Mouse (Mus musculus): ENCODE data around the gene Vav1. TPM values are rescaled to one million over a fixed set of nuclear protein-coding genes. Genes with fewer than 3 reads are reported as not detected.
A peak's percentile ranks its signal among the peaks of the same experiment; 100 is the strongest.
"Not testable (repeated sequence)": the region's sequence is repeated elsewhere in the genome, so short reads cannot be mapped to it uniquely, and the experiment has no call there.

The Vav1 gene
- polyA plus RNA-seq, 1 experiment from 2014 or later, result 1.7 TPM

DNA sequence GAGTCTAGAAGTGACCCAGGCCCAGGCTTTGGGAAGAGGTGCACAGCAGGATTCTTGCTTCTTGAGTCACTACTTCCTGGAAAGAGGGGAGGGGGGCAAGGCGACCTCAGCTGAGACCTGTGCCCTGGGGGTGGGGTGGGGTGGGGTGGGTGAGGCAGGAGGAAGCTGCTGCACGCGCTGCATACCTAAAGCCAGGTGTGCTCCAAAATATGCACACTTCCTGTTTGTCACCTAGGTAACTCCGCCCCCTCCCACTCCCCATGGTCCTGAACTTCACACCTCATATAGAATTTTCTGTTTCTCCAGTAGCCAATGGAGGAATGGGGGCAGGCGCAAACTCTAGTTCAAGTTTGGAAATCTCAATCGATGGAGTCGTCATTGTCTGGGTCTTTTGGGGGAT is 5.1 kb upstream of the Vav1 start:
- H3K27ac ChIP-seq (replicated peaks; ENCODE audit: low read depth, low read length), result no peak overlapping the region
- peaks cover 3% of the 10 kb centered on the region; the same call in 1 of the 2 replicates for H3K4me1 ChIP-seq (ENCODE audit: control insufficient read depth, insufficient read depth, low read length)
- no peak overlapping the region for H3K9ac ChIP-seq (ENCODE audit: low read length)
- ATAC-seq (ENCODE audit: insufficient number of reproducible peaks, low FRiP score, low TSS enrichment, low read depth) (no peak), DNase-seq (ENCODE audit: low spot score) (no peak)
- H3K36me3 ChIP-seq (ENCODE audit: control insufficient read depth, insufficient read depth, low read length), result no peaks in the 10 kb centered on the region
- H3K4me2 ChIP-seq (ENCODE audit: low read depth, severe bottlenecking), result no peak overlapping the region
- peaks cover 22% of the 10 kb centered on the region for H3K27me3 ChIP-seq (ENCODE audit: control insufficient read depth, insufficient read depth, low read length)
- H3K9me3 ChIP-seq (ENCODE audit: control insufficient read depth, low read length), result no peaks in the 10 kb centered on the region
- H3K4me3 ChIP-seq (ENCODE audit: low read depth, low read length), result no peak overlapping the region
- WGBS, result 21% methylated on average over 7 of the region's 7 CpGs

DNA sequence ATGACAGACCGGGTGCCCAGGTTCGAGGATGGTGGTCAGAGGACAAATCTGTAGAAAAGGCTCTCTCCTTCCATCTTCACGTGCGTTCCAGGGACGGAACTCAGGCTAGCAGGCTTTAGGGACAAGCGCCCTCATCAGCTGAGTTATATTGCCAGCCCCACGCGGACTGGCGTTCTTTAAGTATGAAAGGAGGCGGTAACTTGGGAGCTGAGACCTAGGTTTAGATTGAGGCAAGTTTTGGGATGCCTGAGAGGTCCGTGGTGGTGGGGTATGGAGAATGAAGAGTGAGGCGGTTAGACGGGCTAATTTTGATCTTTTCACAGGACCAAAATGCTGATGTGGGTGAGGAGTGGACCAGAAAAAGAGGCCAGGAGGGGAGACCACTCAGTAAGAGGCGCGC is 4.2 kb upstream of the Vav1 start:
- H3K9me3 ChIP-seq (ENCODE audit: control insufficient read depth, low read length), result no peaks in the 10 kb centered on the region
- H3K27ac ChIP-seq (replicated peaks; ENCODE audit: low read depth, low read length), result no peak overlapping the region
- DNase-seq (ENCODE audit: low spot score) (no peak), ATAC-seq (ENCODE audit: insufficient number of reproducible peaks, low FRiP score, low TSS enrichment, low read depth) (no peak)
- WGBS, result 6% methylated on average over 15 of the region's 15 CpGs
- H3K27me3 ChIP-seq (ENCODE audit: control insufficient read depth, insufficient read depth, low read length), result peaks cover 25% of the 10 kb centered on the region
- H3K4me2 ChIP-seq (ENCODE audit: low read depth, severe bottlenecking), result peak overlapping the region; percentile 58
- H3K36me3 ChIP-seq (ENCODE audit: control insufficient read depth, insufficient read depth, low read length), result no peaks in the 10 kb centered on the region
- peaks cover 3% of the 10 kb centered on the region; the same call in 1 of the 2 replicates for H3K4me1 ChIP-seq (ENCODE audit: control insufficient read depth, insufficient read depth, low read length)
- H3K9ac ChIP-seq (ENCODE audit: low read length), result peak overlapping the region; percentile 34; the same call in 1 of the 2 replicates
- peak overlapping the region; percentile 42 for H3K4me3 ChIP-seq (ENCODE audit: low read depth, low read length)

DNA sequence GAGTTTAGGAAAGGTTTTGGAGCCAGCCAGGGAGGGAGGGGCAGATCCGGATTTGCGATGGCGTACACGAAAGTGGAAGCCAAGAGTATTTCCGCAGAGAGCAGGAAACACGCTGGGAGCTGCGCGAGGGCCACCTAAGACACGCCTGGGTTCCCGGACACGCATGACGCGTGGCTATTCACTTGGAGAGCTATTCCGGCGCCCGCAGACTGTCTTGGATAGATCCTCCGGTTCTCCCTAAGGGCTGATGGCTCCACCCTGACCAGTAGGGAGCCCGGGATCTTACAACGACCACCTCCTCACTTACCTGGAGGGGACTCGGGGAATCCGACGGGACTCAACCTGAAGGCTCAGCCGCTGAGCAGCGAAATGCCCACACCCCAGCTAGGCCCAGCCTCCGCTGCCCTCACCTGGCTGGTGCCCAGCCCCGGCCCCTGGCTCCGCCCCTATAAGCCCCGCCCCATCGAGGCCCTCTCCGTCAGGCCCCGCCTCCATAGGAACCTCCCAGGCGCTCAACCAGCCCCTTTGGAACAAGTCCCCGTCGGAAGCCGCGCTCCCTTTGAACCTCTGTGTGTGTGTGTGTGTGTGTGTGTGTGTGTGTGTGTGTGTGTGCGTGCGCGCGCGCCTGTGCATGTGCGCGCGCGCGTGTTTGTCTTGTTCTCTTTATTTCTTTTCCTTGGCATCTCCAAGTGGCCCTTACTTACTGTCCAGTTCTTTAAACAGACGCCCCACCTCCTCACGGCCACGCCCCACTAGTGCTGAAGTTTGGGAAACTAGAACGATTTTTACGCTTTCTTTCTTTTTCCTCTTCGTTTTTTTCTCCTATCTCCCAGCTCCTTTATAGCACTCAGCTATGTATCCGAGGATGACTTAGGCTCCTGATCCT is 3.5 kb upstream of the Vav1 start:
- ATAC-seq (ENCODE audit: insufficient number of reproducible peaks, low FRiP score, low TSS enrichment, low read depth), result peak; percentile 74
- Histone ChIP-seq H3K4me1 (ENCODE audit: control insufficient read depth, insufficient read depth, low read length) (peaks cover 3% of the 10 kb centered on the region; the same call in 1 of the 2 replicates), H3K27ac (replicated peaks; ENCODE audit: low read depth, low read length) (no peak overlapping the region)

DNA sequence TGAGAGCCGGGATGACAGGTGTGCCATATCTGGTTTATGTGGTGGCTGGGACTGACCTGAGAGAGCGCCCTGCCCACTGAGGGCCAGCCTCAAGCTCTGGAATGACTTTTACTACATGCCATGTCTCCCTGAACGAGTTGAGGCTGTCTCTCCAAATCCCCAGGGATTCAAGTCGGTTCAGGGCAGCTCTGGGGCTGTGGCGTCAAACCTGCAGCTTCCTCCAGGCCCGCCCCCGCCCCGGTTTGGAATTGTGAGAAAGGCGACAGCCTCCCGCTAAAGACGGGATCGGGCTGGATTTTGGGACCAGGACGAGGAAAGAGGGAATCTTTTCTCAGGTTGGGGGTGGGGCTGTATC is 2.9 kb upstream of the Vav1 start:
- H3K27me3 ChIP-seq (ENCODE audit: control insufficient read depth, insufficient read depth, low read length), result peaks cover 25% of the 10 kb centered on the region

More for the DNA sequence above, 3.5 kb upstream of the Vav1 start:
- peaks cover 25% of the 10 kb centered on the region for H3K27me3 ChIP-seq (ENCODE audit: control insufficient read depth, insufficient read depth, low read length)
- peak overlapping the region; percentile 34; the same call in 1 of the 2 replicates for H3K9ac ChIP-seq (ENCODE audit: low read length)
- H3K4me3 ChIP-seq (ENCODE audit: low read depth, low read length), result peak overlapping the region; percentile 42
- no peaks in the 10 kb centered on the region for H3K9me3 ChIP-seq (ENCODE audit: control insufficient read depth, low read length)
- WGBS, result under 1% methylated on average over 53 of the region's 53 CpGs
- DNase-seq (ENCODE audit: low spot score), result peak; percentile 78
- no peaks in the 10 kb centered on the region for H3K36me3 ChIP-seq (ENCODE audit: control insufficient read depth, insufficient read depth, low read length)
- H3K4me2 ChIP-seq (ENCODE audit: low read depth, severe bottlenecking), result peak overlapping the region; percentile 58

DNA sequence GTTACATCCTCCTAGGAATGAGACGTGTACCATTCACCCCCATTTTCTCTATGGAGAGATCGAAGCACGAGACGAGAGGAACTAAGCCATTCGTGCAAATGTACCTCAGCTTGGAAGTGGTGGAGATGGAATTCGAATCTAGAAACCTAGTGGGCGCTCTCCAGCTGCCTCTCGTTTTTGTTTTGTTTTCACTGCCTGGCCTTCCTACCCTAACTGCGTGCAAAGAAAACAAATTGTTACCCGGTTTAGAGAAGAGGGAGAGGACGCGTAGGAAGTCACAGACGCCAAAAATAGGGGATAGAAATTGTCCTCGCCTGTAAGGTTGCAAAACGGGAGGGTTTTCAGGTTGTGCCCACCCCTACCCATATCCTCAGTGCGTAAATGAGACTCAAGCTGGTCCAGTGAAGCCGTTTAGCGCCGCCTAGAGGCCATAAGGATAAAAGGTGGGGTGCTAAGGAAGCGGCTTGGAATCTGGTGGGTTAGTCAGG is 2.2 kb upstream of the Vav1 start:
- Histone ChIP-seq H3K9ac (ENCODE audit: low read length) (no peak overlapping the region), H3K9me3 (ENCODE audit: control insufficient read depth, low read length) (no peaks in the 10 kb centered on the region), H3K4me2 (ENCODE audit: low read depth, severe bottlenecking) (peak overlapping the region; percentile 44), H3K27me3 (ENCODE audit: control insufficient read depth, insufficient read depth, low read length) (peaks cover 25% of the 10 kb centered on the region), H3K4me1 (ENCODE audit: control insufficient read depth, insufficient read depth, low read length) (peaks cover 3% of the 10 kb centered on the region; the same call in 1 of the 2 replicates), H3K27ac (replicated peaks; ENCODE audit: low read depth, low read length) (no peak overlapping the region), H3K36me3 (ENCODE audit: control insufficient read depth, insufficient read depth, low read length) (no peaks in the 10 kb centered on the region), H3K4me3 (ENCODE audit: low read depth, low read length) (peak overlapping the region; percentile 27)
- WGBS, result under 1% methylated on average over 20 of the region's 20 CpGs
- ATAC-seq (ENCODE audit: insufficient number of reproducible peaks, low FRiP score, low TSS enrichment, low read depth), result no peak
- DNase-seq (ENCODE audit: low spot score), result peak; percentile 76

More for the DNA sequence above, 2.9 kb upstream of the Vav1 start:
- no peak overlapping the region for H3K9ac ChIP-seq (ENCODE audit: low read length)
- peak overlapping the region; percentile 42 for H3K4me3 ChIP-seq (ENCODE audit: low read depth, low read length)
- 4% methylated on average over 13 of the region's 13 CpGs for WGBS
- H3K9me3 ChIP-seq (ENCODE audit: control insufficient read depth, low read length), result no peaks in the 10 kb centered on the region
- peak overlapping the region; percentile 58 for H3K4me2 ChIP-seq (ENCODE audit: low read depth, severe bottlenecking)
- DNase-seq (ENCODE audit: low spot score) (peak; percentile 26), ATAC-seq (ENCODE audit: insufficient number of reproducible peaks, low FRiP score, low TSS enrichment, low read depth) (no peak)
- peaks cover 3% of the 10 kb centered on the region; the same call in 1 of the 2 replicates for H3K4me1 ChIP-seq (ENCODE audit: control insufficient read depth, insufficient read depth, low read length)
- H3K27ac ChIP-seq (replicated peaks; ENCODE audit: low read depth, low read length), result no peak overlapping the region
- no peaks in the 10 kb centered on the region for H3K36me3 ChIP-seq (ENCODE audit: control insufficient read depth, insufficient read depth, low read length)

DNA sequence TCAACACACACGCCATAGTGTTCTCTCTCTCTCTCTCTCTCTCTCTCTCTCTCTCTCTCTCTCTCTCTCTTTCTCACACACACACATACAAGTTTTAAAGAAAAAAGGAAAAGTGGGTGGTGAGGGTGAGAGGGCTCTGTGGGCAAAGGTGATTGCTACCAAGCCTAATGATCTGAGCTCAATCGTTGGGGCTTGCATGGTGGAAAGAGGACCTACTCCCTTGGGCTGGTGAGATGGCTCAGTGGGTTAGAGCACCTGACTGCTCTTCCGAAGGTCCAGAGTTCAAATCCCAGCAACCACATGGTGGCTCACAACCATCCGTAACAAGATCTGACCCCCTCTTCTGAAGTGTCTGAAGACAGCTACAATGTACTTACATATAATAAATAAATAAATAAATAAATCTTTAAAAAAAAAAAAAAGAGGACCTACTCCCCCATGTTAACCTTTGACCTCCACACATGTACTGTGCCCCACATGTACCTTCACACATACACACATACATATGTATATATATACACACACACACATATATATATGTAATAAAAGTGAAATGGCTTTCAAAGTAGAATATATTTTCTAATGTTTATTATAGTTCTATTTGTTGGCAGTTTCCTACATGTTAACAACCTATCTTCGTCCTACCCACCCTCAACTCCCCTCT is 1.2 kb upstream of the Vav1 start:
- H3K9ac ChIP-seq (ENCODE audit: low read length); DNase-seq (ENCODE audit: low spot score); H3K4me3 ChIP-seq (ENCODE audit: low read depth, low read length); H3K27ac ChIP-seq (replicated peaks; ENCODE audit: low read depth, low read length); H3K9me3 ChIP-seq (ENCODE audit: control insufficient read depth, low read length); H3K4me1 ChIP-seq (ENCODE audit: control insufficient read depth, insufficient read depth, low read length); ATAC-seq (ENCODE audit: insufficient number of reproducible peaks, low FRiP score, low TSS enrichment, low read depth); H3K36me3 ChIP-seq (ENCODE audit: control insufficient read depth, insufficient read depth, low read length); H3K4me2 ChIP-seq (ENCODE audit: low read depth, severe bottlenecking): not testable (repeated sequence)
- peaks cover 25% of the 10 kb centered on the region for H3K27me3 ChIP-seq (ENCODE audit: control insufficient read depth, insufficient read depth, low read length)
- WGBS, result 84% methylated on average over 4 of the region's 5 CpGs

DNA sequence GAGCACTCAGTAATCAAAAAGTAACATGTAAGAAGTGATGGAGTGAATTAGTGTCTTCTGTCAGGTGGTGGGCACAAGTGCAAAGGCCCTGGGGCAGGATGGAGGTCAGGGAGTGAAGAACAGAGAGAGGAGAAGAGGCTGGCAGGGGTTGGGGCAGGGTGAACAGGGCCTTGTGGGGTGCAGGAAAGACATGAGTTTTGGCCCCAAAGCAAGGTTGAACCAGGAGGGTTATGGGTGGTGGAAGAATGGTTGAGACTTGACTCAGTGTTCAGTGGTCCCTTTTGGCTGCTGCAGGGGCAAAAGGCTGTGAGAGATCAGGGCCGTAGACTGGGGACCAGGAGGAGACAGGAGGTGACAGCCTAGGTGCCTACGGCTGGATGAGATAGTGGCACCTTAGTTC is 363 bp upstream of the Vav1 start:
- Histone ChIP-seq H3K9ac (ENCODE audit: low read length) (no peak overlapping the region), H3K9me3 (ENCODE audit: control insufficient read depth, low read length) (no peaks in the 10 kb centered on the region), H3K4me3 (ENCODE audit: low read depth, low read length) (no peak overlapping the region), H3K4me2 (ENCODE audit: low read depth, severe bottlenecking) (no peak overlapping the region), H3K27me3 (ENCODE audit: control insufficient read depth, insufficient read depth, low read length) (peaks cover 25% of the 10 kb centered on the region), H3K36me3 (ENCODE audit: control insufficient read depth, insufficient read depth, low read length) (no peaks in the 10 kb centered on the region), H3K4me1 (ENCODE audit: control insufficient read depth, insufficient read depth, low read length) (peaks cover 3% of the 10 kb centered on the region; the same call in 1 of the 2 replicates), H3K27ac (replicated peaks; ENCODE audit: low read depth, low read length) (no peak overlapping the region)
- ATAC-seq (ENCODE audit: insufficient number of reproducible peaks, low FRiP score, low TSS enrichment, low read depth) (no peak), DNase-seq (ENCODE audit: low spot score) (no peak)
- WGBS, result 75% methylated on average over 2 of the region's 2 CpGs

DNA sequence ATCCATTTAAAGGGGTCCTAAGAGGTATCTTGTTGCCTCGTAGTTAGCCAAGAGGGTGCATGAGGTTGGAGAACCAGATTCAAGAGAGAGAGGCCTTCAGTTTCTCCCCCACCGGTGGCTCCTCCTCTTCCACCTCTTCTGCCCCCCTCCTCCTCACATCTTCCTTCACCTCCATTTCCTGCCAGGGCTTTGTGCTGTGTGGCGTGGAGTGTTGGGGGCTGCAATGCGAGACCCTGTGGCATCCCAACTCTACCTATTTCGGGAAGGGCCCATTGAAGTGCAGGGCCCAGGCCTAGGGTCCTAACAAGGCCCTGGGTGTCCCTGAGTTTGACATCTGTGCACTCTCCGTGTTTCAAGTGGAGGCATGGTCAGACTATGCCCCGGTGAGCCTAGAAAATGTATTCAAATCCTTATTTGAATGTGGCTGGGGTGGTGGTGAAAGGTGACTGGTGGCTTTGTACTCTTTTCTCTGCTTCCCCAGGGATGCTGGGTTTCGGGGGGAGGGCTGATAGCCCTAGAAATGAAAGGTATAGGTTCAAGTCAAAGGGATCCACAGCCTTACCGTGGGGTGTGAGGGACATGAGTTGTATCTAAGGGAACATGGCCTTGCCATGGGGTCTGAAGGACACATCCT is 808 bp downstream of the Vav1 start:
- no peak for ATAC-seq (ENCODE audit: insufficient number of reproducible peaks, low FRiP score, low TSS enrichment, low read depth)
- Histone ChIP-seq H3K4me2 (ENCODE audit: low read depth, severe bottlenecking) (no peak overlapping the region), H3K36me3 (ENCODE audit: control insufficient read depth, insufficient read depth, low read length) (no peaks in the 10 kb centered on the region), H3K9me3 (ENCODE audit: control insufficient read depth, low read length) (no peaks in the 10 kb centered on the region), H3K4me1 (ENCODE audit: control insufficient read depth, insufficient read depth, low read length) (peaks cover 3% of the 10 kb centered on the region; the same call in 1 of the 2 replicates), H3K9ac (ENCODE audit: low read length) (no peak overlapping the region), H3K27me3 (ENCODE audit: control insufficient read depth, insufficient read depth, low read length) (peaks cover 17% of the 10 kb centered on the region), H3K27ac (replicated peaks; ENCODE audit: low read depth, low read length) (no peak overlapping the region), H3K4me3 (ENCODE audit: low read depth, low read length) (no peak overlapping the region)
- 57% methylated on average over 9 of the region's 9 CpGs for WGBS
- DNase-seq (ENCODE audit: low spot score), result no peak

All from limb, embryonic 11.5 days (tissue).